Mouse (Mus musculus) thymus, postnatal 36 days (tissue): ENCODE measurements around the gene Hamp2.
"Not testable (repeated sequence)": the region's sequence is repeated elsewhere in the genome, so short reads cannot be mapped to it uniquely, and the experiment has no call there.

Experiments
- DNase-seq, 2 experiments: peaks; one replicate each; pipeline ENCODE4 v3.0.0; 2022; ENCODE audit warnings: mixed read lengths in 2 of 2

Hamp2 gene

DNA sequence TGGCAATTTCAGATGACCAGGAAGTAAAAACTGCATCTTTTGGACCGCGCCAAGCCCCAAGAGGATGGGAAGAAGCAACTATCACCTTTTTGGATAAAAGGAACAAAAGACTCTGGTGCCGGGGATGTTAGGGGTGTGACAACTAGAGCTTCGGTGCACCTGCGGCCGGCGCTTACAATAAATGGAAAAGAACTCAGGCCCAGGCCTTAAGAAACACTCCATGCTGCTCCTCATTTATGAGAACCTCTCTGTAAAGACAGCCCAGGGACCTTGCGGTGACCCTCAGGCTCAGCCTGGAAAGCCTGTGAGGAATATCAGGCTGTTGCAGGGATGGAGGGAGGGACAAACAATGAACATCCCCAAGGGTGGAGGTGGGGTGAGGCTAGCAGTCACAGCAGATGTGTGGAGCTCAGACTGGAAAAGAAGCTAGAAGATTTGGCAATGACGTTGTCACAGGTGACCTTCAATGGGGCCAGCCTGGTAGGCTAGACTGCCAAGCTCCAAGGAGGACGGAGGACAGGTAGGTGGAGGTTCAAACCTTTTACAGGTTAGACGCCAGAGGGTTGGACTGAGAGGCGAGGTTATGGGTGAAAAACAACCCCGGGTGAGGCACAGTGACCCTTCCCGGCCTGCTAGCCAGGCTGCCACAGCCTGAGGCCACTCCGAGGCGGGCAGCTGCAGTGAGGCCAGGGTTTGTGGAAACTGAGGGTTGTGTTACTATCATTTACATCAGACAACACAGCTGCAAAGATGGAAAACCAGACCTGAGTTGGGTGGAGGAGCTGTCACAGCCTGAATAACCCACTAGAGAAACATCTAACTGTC, 28.2 kb upstream of the Hamp2 start:
- no peak for DNase-seq

DNA sequence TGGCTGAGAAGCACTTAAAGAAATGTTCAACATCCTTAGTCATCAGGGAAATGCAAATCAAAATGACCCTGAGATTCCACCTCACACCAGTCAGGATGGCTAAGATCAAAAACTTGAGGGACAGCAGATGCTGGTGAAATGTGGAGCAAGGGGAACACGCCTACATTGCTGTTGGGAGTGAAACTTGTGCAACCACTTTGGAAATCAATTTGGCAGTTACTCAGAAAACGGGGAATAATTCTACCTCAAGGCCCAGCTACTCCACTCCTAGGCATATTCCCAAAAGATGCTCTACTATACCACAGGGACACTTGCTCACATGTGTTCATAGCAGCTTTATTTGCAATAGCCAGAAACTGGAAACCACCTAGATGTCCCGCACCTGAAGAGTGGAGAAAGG, 25.4 kb upstream of the Hamp2 start:
- not testable (repeated sequence) for DNase-seq

DNA sequence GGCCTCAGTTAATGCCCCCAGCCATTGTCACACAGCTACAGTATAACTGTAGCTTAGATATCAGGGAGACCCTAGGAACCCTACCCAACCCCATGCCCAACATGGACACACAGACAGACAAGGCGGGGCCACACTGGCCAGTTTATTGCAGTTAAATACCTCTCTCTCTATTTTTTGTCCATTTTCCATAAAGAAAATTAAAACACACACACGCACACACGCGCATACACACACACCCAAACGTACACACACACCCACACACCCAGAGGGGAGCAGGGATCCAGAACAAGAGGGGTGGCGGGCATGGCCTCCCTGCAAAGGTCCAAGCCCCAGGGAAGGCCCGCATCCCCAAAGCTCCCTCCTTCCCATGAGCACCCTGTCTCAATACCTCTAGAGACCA, 21.4 kb upstream of the Hamp2 start:
- no peak for DNase-seq

DNA sequence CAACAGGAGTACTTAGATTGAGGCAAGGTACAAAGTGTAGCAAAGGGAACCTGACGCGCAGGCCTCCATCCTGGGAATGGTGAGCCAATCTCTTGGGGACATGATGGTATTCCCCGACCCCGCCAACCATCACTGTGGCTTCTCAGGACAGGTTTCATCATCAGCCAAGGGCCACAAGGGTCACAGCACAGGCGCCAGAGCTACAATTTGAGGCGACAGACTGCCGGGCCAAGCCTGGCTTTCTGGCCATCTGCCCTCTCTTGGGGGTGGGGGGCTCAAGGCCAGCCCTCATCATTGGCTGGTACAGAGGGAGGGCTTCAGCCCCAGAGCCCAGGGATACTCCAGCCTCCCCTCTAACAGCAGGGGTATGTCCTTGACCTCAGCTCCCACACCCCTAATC, 21.0 kb upstream of the Hamp2 start:
- DNase-seq: not testable (repeated sequence)

DNA sequence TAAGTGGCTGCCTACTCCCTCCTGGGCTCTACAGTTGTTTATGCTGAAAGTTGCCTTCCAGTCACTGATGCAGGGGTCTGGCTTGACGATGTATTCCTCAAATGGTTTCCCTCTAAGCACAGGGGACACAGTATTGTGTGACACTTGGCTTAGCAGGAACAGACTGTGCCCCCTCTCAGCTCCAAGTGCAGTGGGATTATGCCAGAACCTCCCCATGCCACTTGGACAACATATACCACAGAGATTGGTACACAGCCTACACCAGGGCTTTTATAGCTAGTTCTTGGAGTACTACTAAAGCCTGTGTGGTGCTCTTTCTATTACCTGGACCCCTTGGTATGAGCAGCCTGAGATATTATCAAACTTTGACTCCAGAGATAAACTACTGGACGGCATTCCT, 20.2 kb upstream of the Hamp2 start:
- not testable (repeated sequence) for DNase-seq

DNA sequence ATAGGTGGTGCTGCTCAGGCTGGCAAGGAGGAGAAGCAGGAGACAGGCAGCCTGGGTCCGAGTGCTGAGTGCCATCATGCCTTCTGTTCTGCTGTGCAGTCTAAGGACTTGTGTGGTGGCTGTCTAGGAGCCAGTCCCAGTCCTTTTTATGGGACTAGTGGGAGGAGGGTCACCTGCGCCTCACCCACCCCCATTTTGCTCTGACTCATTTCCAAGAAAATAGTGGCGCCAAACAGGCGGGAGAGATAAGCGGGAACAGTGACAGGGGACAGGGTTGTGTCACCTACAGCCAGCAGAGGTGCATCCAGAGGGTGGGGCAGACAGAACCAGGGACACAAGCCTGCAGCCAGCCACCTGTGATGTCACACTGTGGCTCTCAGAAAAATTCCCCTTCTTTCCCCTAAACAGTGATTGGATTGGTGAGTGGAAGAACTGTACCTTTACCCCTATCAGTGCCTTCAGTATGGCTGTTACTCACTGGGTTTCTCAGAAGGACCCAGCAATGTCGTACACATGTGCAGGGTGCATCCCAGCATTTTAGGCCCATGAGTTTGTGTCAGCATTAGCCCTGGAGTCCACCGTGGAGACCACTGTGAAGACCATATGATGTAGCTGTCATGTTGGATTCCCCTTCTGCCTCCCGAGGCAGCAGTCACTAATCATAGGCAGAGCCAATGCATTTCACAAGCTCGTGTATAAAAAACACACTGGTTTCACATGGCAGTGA, 19.6 kb upstream of the Hamp2 start, which contains the start of gene Hamp:
Gene Hamp, minus strand, starts transcription at position 124 of the 727 bp plus-strand sequence.
- DNase-seq: no peak

DNA sequence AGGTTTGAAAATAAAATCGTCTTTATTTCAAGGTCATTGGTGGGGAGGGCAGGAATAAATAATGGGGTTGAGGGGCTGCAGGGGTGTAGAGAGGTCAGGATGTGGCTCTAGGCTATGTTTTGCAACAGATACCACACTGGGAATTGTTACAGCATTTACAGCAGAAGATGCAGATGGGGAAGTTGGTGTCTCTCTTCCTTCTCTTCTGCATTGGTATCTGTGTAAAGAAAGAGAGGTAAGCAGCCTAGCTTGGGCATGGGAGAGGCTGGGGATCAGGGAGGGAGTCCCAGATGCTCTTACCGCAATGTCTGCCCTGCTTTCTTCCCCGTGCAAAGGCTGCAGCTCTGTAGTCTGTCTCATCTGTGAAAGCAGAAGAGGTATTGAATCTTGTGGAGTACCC, 17.9 kb upstream of the Hamp2 start:
- not testable (repeated sequence) for DNase-seq

DNA sequence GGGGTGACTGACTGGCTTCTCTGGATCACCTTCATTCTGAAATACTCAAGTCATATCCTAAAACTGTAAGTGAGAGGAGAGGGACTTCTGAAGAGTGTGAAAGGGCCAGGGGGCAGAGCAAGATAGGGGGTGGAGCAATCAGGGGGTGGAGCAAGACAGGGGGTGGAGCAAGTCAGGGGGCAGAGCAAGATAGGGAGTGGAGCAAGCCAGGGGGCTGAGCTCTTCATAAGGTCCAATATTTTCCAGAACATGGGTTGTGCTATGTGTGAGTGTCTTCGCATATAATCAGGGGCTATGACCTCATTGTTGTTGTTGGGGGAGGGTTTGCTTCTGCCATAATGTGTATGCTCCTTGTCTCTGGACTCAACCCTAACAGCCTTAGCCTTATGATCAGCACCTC, 15.6 kb upstream of the Hamp2 start:
- not testable (repeated sequence) for DNase-seq

DNA sequence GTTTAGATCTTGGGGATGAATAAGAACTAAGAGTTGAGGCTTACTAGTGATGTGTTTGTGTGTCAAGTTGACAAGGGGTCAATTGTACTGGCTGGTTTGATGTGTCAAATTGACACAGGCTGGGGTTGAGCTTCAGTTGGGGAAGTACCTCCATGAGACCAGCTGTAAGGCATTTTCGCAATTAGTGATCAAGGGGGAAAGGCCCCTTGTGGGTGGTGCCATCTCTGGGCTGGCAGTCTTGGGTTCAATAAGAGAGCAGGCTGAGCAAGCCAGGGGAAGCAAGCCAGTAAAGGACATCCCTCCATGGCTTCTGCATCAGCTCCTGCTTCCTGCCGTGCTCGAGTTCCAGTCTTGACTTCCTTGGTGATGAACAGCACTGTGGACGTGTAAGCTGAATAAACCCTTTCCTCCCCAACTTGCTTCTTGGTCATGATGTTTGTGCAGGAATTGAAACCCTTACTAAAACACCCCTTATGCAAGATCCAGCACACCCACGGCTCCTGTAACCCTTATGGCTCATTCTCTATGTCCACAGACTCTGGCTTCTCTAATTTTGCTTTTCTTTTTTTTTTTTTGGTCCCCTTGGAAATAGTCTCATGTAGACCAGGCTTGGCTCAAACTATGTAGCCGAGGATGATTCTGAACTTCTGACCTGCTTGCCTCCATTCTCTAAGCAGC, 11.1 kb upstream of the Hamp2 start:
- DNase-seq: not testable (repeated sequence)

DNA sequence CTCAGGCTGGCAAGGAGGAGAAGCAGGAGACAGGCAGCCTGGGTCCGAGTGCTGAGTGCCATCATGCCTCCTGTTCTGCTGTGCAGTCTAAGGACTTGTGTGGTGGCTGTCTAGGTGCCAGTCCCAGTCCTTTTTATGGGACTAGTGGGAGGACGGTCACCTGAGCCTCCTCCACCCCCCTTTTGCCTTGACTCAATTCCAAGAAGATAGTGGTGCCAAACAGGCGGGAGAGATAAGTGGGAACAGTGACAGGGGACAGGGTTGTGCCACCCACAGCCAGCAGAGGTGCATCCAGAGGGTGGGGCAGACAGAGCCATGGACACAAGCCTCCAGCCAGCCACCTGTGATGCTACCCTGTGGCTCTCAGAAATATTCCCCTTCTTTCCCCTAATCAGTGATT, 410 bp downstream of the Hamp2 start:
- DNase-seq: no peak

DNA sequence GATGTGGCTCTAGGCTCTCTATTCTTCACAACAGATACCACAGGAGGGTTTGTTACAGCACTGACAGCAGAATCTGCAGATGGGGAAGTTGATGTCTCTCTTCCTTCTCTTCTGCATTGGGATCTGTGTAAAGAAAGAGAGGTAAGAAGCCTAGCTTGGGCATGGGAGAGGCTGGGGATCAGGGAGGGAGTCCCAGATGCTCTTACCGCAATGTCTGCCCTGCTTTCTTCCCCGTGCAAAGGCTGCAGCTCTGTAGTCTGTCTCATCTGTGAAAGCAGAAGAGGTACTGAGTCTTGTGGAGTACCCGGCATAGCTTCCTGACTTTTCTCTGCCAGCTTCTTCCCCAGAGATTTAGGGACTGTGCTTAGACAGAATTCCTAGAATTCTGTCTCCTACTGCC, 2.0 kb downstream of the Hamp2 start:
- DNase-seq: not testable (repeated sequence)

DNA sequence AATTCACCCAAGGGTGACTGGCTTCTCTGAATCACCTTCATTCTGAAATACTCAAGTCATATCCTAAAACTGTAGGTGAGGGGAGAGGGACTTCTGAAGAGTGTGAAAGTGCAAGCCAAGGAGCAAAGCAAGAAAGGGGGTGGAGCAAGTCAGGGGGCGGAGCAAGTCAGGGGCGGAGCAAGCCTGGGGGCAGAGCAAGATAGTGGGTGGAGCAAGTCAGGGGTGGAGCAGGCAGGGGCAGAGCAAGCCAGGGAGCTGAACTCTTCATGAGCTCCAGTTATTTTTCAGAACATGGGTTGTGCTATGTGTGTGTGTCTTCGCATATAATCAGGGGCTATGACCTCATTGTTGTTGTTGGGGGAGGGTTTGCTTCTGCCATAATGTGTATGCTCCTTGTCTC, 4.3 kb downstream of the Hamp2 start:
- peak in 1 of 2 experiments; percentile 19 for DNase-seq

DNA sequence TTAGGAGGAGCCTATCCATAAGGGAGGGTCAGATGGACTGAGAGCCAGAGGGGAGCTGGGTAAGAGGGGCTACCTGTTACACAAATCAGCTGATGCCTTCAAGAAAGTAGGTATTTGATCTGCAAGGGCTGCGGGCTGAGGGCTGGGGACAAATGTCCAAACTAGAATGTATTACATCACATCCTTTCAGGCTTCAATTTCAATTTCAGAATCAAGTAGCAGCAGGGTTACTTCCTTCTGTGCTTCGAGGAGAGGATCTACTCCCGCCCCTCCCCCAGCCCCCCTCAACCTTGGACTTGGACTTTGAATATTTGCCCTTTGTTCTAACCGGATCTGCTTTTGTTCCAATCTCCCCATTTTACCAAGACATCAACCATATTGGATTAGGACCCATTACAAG, 7.3 kb downstream of the Hamp2 start:
- no peak for DNase-seq

DNA sequence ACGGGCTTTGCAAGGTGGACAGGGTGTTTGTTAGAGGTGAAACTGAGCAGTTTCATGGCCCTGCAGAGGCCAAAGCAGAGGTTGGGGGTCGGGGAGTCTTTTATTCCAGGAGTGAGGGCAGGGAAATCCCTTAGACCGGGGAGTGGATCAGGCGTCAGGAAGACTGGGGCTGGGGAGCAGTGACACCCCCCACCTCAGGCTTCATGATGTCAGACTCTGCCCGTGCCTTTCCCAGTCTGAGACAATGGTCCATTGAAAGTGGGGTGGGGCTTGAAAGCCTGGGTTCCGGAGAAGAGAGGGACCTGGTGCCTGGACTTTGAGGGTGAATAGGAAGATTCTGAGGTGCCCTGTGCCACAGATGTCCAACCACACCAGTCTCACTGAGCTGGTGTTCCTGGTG, 7.8 kb downstream of the Hamp2 start:
- no peak for DNase-seq

DNA sequence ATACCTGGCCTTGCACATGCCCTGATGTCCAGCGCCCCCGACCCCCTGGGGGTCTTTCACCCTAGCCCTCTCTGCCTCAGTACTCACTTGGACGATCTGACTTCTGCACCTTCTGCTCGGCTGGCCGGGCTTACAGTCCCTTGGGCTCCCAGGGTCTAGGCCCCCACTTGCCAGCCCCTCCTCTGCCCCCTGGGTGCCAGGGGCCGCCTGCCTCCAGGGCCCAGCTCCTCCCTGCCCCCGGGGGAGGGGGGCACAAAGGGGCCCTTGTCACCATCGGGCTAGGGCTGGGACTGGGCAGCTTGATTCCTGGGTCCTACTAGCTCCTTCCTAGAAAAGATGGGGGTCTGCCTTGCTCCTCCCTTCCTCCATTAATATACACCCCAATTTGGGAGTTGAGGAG, 9.7 kb downstream of the Hamp2 start, which contains the start of gene Mag:
Gene Mag, minus strand, starts transcription at position 142 of the 400 bp plus-strand sequence.
- DNase-seq: no peak

DNA sequence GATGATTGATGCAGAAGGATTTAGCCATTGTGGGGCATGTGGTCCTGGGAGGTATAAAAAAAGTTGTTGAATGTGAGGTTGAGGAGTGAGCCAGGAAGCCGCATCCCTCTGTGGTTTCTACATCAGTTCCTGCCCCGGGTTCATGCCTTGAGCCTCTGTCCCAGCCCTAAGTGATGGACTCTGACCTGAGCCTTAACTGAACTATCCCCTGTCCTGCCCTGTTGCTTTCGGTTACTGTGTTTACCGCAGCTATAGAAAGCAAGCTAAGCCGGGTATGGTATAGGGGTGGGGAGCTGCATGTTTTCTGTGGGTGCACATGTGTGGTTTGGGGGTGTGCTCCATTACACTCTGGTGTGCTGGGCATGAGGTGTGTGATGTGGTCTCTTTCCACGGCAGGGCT, 14.7 kb downstream of the Hamp2 start:
- DNase-seq: no peak

DNA sequence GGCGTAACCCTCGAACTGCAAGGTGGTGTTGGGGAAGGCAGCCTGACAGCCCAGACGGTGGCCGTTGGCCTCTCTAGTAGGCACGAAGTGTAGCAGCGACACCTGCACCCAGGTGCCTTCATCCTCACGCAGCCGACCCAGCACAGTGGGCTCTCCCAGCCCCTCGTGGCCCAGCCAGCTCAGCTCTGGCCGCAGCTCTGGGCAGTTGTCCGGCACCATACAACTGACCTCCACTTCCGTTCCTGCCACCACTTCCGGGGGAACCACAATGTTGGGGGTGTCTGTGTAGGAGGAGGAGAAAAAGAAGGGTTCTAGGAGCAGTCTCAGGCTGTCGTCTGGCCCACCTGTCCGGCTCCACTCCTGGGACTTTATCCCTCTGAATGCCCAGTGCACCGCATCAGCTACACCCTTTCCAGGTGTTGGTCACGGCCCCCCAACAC, 15.5 kb downstream of the Hamp2 start:
- no peak for DNase-seq

DNA sequence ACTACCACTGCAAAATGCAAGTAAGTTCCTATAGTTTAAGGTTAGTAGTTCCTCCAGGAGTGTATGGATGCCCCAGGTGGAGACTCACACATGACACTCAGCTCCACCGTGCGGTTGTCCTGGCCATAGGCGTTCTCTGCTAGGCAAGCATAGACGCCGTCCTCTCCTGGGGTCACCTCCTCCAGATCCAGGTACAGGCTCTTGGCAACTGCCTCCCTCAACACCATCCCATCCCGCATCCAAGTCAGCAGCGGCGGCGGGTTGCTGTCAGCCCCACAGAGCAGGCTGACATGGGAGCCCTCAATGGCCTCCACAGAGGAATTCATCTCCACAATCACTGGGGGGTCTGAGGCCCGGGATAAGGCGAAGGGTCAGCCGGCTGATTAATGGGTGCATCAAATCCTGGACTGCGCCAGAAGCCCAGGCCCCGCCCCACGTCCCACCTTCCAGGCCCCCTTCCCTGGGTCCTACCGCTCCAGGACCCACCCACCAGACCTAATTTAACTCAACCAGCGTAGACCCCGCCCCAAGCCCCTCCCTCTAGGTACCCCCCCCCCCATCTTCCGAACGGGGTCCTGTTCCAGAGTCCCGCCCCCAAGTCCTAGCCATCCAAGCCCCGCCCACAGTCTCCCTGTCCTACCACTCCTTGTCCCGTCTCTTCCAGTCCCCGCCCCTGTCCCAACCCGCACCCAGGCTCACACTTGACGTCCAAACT, 16.0 kb downstream of the Hamp2 start:
- no peak for DNase-seq

DNA sequence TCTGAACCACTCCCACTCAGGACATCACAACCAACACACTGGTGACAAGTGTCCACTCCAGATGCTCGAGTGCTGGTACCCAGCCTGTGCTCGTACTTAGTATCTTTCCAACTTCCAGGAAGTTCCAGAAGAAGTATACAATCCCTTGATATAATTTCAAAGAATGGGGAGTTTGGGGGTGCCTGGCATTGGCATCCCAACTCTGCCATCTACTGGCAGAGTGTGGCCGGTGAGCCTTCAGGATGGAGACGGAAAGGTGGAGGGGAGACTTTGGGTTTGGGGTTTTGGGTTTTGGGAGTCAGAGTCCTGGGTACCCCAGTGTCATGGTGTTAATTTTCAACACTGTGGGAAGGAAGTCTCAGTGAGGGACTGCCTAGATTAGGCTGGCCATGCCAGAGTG, 20.4 kb downstream of the Hamp2 start:
- DNase-seq: no peak

DNA sequence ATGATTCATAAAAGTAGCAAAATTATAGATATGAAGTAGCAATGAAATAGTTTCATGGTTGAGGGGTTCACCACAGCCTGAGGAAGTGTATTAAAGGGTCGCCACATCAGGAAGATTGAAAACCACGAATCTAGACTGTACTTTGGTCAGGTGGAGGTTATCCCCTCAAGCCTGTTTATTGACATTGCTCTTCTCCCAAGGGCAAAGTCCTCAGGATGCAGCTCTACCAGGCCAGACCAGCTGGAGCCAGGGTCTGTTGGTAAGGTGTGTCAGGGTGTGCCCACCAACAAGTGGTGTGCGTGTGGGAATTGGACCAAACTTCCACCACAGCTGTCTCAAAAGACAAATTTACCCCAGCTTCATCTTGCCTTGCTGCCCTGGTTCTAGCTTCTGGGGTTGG, 29.3 kb downstream of the Hamp2 start:
- DNase-seq: no peak

DNA sequence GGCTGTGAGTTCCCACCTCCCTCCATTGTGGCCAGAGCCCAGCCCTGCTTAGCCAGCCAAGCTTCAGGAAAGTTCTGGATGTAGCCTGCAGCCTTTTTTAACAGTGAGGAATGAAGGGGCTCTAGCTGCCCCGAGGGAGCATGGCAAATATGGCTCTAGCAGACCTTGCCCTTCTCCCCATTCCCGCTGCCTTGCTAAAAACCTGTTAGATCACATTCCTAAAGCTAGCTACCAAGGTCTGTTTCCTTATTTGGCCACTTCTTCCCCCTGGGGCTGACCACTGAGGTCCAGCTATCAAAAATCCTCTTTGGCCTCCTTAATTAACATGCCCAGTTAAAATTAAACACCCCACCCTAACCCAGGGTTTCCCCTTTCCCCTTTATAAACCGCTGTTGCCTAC, 32.0 kb downstream of the Hamp2 start:
- no peak for DNase-seq

DNA sequence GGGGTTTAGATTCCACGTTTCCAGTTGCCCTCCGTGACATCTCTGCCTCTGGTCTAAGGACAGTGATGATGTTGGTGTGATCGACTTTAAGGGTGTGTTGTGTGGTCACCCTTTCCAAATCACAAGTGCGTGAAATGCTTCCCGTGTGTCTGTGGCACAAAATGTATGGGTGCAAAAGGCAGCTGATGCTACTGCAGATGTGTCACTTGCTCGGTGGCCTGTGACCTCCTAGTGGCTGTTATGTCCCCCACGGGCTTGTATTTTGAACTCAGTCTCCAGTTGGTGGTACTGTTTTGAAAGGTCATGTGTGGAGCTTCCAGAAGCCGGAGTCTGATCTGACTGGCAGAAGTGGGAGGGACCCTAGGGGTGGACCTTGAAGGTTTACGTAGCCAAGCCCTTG, 32.7 kb downstream of the Hamp2 start:
- DNase-seq: no peak

DNA sequence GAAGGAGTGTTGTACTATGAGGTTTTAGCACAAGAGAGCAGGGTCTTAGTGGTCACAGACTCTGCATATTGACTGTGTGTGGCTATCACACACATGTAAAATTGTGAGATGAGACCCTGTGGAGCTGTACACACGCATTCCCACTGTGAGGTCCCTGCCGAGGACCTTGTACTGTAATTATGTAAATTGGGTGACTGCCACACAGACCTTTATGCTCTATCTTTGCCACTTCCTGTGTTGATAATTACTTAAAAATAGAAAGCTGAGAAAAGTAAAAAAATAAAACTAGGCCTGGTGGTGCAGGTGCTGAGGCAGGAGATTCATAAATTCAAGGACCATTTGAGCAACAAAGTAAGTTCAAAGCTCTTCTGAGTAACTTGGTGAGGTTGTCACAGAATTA, 33.8 kb downstream of the Hamp2 start:
- no peak for DNase-seq
